Mouse (Mus musculus) lung, postnatal 0 days (tissue): ENCODE measurements around the gene Diexf.

Experiments used
- CTCF ChIP-seq: IDR thresholded peaks from 2 replicates; pipeline ENCODE4 v1.5.1; 2016; ENCODE audit warnings: antibody characterized with exemption, mild to moderate bottlenecking
- EP300 ChIP-seq: IDR thresholded peaks from 2 replicates; pipeline ENCODE4 v1.6.1; 2016; ENCODE audit warnings: antibody characterized with exemption, mild to moderate bottlenecking, control low read depth

DNA sequence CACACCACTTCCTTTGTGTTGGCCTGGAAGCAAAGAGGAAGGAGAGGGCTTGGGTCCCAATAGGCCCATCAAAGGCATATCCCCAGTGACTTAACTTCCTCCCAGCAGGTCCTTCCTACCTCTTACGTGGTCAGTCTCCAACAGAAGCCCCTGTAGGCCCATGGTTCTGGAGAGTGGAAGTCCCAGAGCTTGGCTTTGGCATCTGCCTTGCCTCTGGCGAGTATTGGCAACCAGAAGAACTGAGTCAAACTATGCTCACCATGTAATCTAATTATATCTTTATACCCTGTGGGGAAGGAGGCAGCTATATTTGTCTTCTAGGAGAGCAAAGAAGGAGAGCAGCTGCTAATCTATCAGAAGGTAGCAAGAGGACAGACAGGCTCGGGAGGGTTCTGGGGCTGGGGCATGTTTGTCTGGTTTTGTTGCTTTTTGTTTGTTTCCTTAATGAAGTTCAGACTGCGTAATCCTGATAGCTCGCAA, 44.5 kb downstream of the Diexf start:
- TF ChIP-seq EP300, result no peak
- TF ChIP-seq CTCF, result no peak
